Comparison of ENCODE assay signal across 8 mouse cellular contexts in the genomic region with DNA sequence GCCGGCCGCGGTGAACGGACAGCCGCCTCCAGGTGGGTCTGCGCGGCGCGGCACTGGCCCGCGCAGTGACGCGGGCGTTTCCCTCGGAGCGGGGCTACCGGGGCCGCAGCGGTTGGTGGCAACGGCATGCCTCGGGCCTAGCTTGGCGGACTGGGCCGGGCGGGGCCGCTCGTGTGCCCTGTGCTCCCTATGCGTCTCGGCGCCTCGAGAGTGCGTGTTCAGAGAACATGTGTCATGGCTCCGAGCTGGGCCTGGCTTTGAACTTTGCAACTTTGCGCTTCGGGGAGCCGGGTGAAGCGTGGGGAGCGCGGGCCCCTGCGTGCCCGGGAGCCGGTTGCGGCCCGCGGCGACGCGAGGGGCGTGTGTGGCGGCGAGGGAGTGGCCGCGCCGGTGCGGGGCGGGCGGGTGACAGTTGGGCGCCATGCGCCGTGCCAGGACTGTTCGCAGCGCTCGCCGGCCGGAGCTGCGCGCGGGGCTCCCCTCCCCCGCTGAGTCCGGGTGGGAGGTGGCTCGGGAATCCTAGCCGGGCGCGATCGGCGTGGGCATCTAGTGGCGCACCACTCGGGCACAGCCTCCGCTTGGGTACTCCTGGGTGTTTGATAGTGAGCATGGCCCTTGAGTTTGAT. TPM values are rescaled to one million over a fixed set of nuclear protein-coding genes. Genes with fewer than 3 reads are reported as not detected.
DNase-seq lines count a peak whose midpoint lies in the region; ATAC-seq and TF ChIP-seq lines count a peak whose summit lies in the region.

No protein-coding gene starts in this region.

- WGBS in embryonic facial prominence, embryonic 11.5 days = under 1% methylated on average over 64 of the region's 78 CpGs
- under 1% methylated on average over 62 of the region's 78 CpGs for WGBS in limb, embryonic 14.5 days
- WGBS in midbrain, embryonic 14.5 days = under 1% methylated on average over 78 of the region's 78 CpGs
- under 1% methylated on average over 78 of the region's 78 CpGs for WGBS in small intestine, adult 2 months

- H3K4me3 ChIP-seq in embryonic facial prominence, embryonic 11.5 days (ENCODE audit: low read depth, low read length) = peak overlapping the region; percentile 97
- peak overlapping the region; percentile 96 for H3K4me3 ChIP-seq in limb, embryonic 14.5 days (replicated peaks; ENCODE audit: low read length)
- H3K4me3 ChIP-seq in midbrain, embryonic 14.5 days (replicated peaks; ENCODE audit: low read depth, low read length) = peak overlapping the region; percentile 89
- peak overlapping the region; percentile 98 for H3K4me3 ChIP-seq in small intestine, adult 2 months (ENCODE audit: low read depth, low read length)

- peaks cover 2% of the 10 kb centered on the region; the same call in 1 of the 2 replicates for H3K4me1 ChIP-seq in embryonic facial prominence, embryonic 11.5 days (ENCODE audit: control insufficient read depth, insufficient read depth, low read length)
- H3K4me1 ChIP-seq in limb, embryonic 14.5 days (ENCODE audit: control insufficient read depth, insufficient read depth, low read length) = peaks cover 21% of the 10 kb centered on the region
- peaks cover 21% of the 10 kb centered on the region for H3K4me1 ChIP-seq in midbrain, embryonic 14.5 days (ENCODE audit: control insufficient read depth, insufficient read depth, low read length)
- H3K4me1 ChIP-seq in small intestine, adult 2 months (ENCODE audit: control insufficient read depth, insufficient read depth, insufficient read length, low read length) = peaks cover 19% of the 10 kb centered on the region

- H3K9ac ChIP-seq in embryonic facial prominence, embryonic 11.5 days (replicated peaks; ENCODE audit: low read length) = peak overlapping the region; percentile 92
- peak overlapping the region; percentile 95 for H3K9ac ChIP-seq in limb, embryonic 14.5 days (ENCODE audit: low read depth, low read length, severe bottlenecking)
- H3K9ac ChIP-seq in midbrain, embryonic 14.5 days (replicated peaks; ENCODE audit: low read length) = peak overlapping the region; percentile 87

- no peak for TF ChIP-seq CTCF in small intestine, adult 2 months (IDR thresholded peaks at IDR 0.05; ENCODE audit: extremely low read depth, insufficient read length, insufficient replicate concordance, low read depth, low read length)

- H3K36me3 ChIP-seq in embryonic facial prominence, embryonic 11.5 days (replicated peaks; ENCODE audit: control insufficient read depth, insufficient read depth, low read depth, low read length) = no peaks in the 10 kb centered on the region
- no peaks in the 10 kb centered on the region for H3K36me3 ChIP-seq in limb, embryonic 14.5 days (ENCODE audit: control insufficient read depth, insufficient read depth, low read length)
- H3K36me3 ChIP-seq in midbrain, embryonic 14.5 days (ENCODE audit: control insufficient read depth, insufficient read depth, low read length) = no peaks in the 10 kb centered on the region
- H3K36me3 ChIP-seq in small intestine, adult 2 months (ENCODE audit: control insufficient read depth, insufficient read depth, low read length) = no peaks in the 10 kb centered on the region

- no peaks in the 10 kb centered on the region for H3K9me3 ChIP-seq in embryonic facial prominence, embryonic 11.5 days (replicated peaks; ENCODE audit: control insufficient read depth, low read length)
- no peaks in the 10 kb centered on the region for H3K9me3 ChIP-seq in limb, embryonic 14.5 days (ENCODE audit: control insufficient read depth, low read length)
- no peaks in the 10 kb centered on the region for H3K9me3 ChIP-seq in midbrain, embryonic 14.5 days (ENCODE audit: control insufficient read depth, low read length)

- peak; percentile 71 to 85 for DNase-seq in left cerebral cortex, adult 18-20 months (ENCODE audit: low spot score in 2 of 2)
- no peak for DNase-seq in left cerebral cortex, adult 11 months (ENCODE audit: low spot score)
- peak; percentile 60 for DNase-seq in embryonic facial prominence, embryonic 11.5 days (ENCODE audit: low spot score)
- DNase-seq in heart, adult 11 months = peak; percentile 97
- peak; percentile 63 for DNase-seq in kidney, adult 11 months
- no peak for DNase-seq in limb, embryonic 14.5 days (ENCODE audit: low spot score)
- peak; percentile 68 for DNase-seq in midbrain, embryonic 14.5 days

- ATAC-seq in embryonic facial prominence, embryonic 11.5 days (replicated peaks; ENCODE audit: insufficient number of reproducible peaks, low FRiP score, low TSS enrichment, low read depth) = peak; percentile 53
- ATAC-seq in limb, embryonic 14.5 days (ENCODE audit: low FRiP score, low read depth) = peak; percentile 17
- ATAC-seq in midbrain, embryonic 14.5 days (ENCODE audit: low FRiP score, low TSS enrichment) = peak; percentile 68

- H3K27ac ChIP-seq in embryonic facial prominence, embryonic 11.5 days (replicated peaks; ENCODE audit: low read depth, low read length) = peak overlapping the region; percentile 75
- H3K27ac ChIP-seq in limb, embryonic 14.5 days (replicated peaks; ENCODE audit: low read depth, low read length) = peak overlapping the region; percentile 88
- H3K27ac ChIP-seq in midbrain, embryonic 14.5 days (replicated peaks; ENCODE audit: low read depth, low read length) = peak overlapping the region; percentile 91
- peak overlapping the region; percentile 93 for H3K27ac ChIP-seq in small intestine, adult 2 months (ENCODE audit: insufficient read depth, low read depth, low read length)

- no peaks in the 10 kb centered on the region for H3K27me3 ChIP-seq in embryonic facial prominence, embryonic 11.5 days (ENCODE audit: control insufficient read depth, insufficient read depth, low read length)
- no peaks in the 10 kb centered on the region for H3K27me3 ChIP-seq in limb, embryonic 14.5 days (ENCODE audit: control insufficient read depth, insufficient read depth, low read length)
- no peaks in the 10 kb centered on the region for H3K27me3 ChIP-seq in midbrain, embryonic 14.5 days (ENCODE audit: control insufficient read depth, insufficient read depth, low read length)
- no peaks in the 10 kb centered on the region for H3K27me3 ChIP-seq in small intestine, adult 2 months (ENCODE audit: control insufficient read depth, insufficient read depth, low read length)

- peak overlapping the region; percentile 82 for H3K4me2 ChIP-seq in embryonic facial prominence, embryonic 11.5 days (ENCODE audit: low read depth, low read length)
- peak overlapping the region; percentile 84 for H3K4me2 ChIP-seq in limb, embryonic 14.5 days (replicated peaks; ENCODE audit: low read depth, low read length, severe bottlenecking)
- peak overlapping the region; percentile 77 for H3K4me2 ChIP-seq in midbrain, embryonic 14.5 days (ENCODE audit: low read length)

- TF ChIP-seq POLR2A in limb, embryonic 14.5 days (IDR thresholded peaks at IDR 0.05; ENCODE audit: borderline replicate concordance, extremely low read depth, insufficient read depth, insufficient read length) = no peak
- peak; percentile 18; the same call in 1 of the 2 replicates for TF ChIP-seq POLR2A in small intestine, adult 2 months (IDR thresholded peaks at IDR 0.05; ENCODE audit: low read depth, low read length)

RNA-seq across cellular contexts. Expression of a gene that starts 0.8 kb away (rescaled TPM):
- total RNA-seq in left cerebral cortex, adult 18-20 months (2021) = 10 to 100 TPM; 87.5 to 89.1 TPM
- 14.7 and 15.2 TPM in 2 replicates for polyA plus RNA-seq in embryonic facial prominence, embryonic 11.5 days (2014; fragmentation: Nextera tagmentation; extraction: Ambion mirVana)
- polyA plus RNA-seq in limb, embryonic 14.5 days (2012; rRNA removed) = 46.4 and 46.9 TPM in 2 replicates
- polyA plus RNA-seq in limb, embryonic 14.5 days (2014; fragmentation: Nextera tagmentation; extraction: Ambion mirVana) = 24.7 and 26.9 TPM in 2 replicates
- 19.1 and 19.6 TPM in 2 replicates for polyA plus RNA-seq in midbrain, embryonic 14.5 days (2014; fragmentation: Nextera tagmentation; extraction: Ambion mirVana)
- polyA plus RNA-seq in small intestine, adult 2 months (2012; rRNA removed) = 16.9 and 25.9 TPM in 2 replicates

Comparison
In these comparisons a context has a peak if more than half of its experiments do, and no peak if none do; other contexts are left out.
1. DNase-seq: peak in left cerebral cortex, adult 18-20 months (2 of 2), embryonic facial prominence, embryonic 11.5 days (single experiment), heart, adult 11 months (single experiment), kidney, adult 11 months (single experiment) and midbrain, embryonic 14.5 days (single experiment); none in left cerebral cortex, adult 11 months (single experiment) and limb, embryonic 14.5 days (single experiment).
2. ATAC-seq: peak in every context shown above with its lines; median percentile 68 in midbrain, embryonic 14.5 days; 53 in embryonic facial prominence, embryonic 11.5 days; 17 in limb, embryonic 14.5 days.
3. Peak in every context shown above with its lines, with median percentiles within 50 percentile points of each other: H3K27ac ChIP-seq, H3K4me2 ChIP-seq, H3K4me3 ChIP-seq and H3K9ac ChIP-seq.